Mouse (Mus musculus): ENCODE measurements around the gene Trappc3l. TPM values are rescaled to one million over a fixed set of nuclear protein-coding genes. Genes with fewer than 3 reads are reported as not detected.

Gene Trappc3l
- polyA plus RNA-seq, 1 experiment from 2014 or later: not detected

DNA sequence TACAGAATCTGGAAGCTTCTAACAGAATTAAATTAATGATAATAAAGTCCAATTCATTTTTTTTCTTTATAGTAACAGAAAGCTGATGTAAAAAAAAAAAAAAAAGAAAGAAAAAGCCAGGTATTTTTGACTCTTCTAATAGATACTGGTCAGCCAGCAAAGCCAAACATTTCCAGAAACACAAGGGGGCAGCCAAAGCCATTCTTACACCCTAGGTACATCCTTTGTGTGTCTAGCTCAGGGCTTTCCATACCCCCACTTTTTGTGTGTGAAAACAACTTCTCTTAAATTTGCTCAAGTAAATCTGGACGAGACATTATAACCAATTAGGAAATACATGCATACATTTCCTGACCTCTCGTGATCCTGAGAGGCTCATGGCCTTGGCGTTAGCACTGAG, 114.4 kb downstream of the Trappc3l start:
- Histone ChIP-seq H3K36me3 (peaks cover 20% of the 10 kb centered on the region), H3K27ac (no peak overlapping the region), H3K9me3 (no peaks in the 10 kb centered on the region), H3K27me3 (ENCODE audit: insufficient read depth, poor library complexity, severe bottlenecking) (no peaks in the 10 kb centered on the region), H3K4me1 (replicated peaks) (no peaks in the 10 kb centered on the region), H3K4me3 (no peak overlapping the region)
- DNase-seq (ENCODE audit: low spot score): no peak
- 84% methylated on average over 3 of the region's 3 CpGs for whole genome bisulfite sequencing

GRCm38 (mm10) chr10:34155796-34156554, 118.6 kb downstream of the Trappc3l start:
- no peak for DNase-seq (ENCODE audit: low spot score)
- no peak overlapping the region for H3K27ac ChIP-seq
- H3K27me3 ChIP-seq (ENCODE audit: insufficient read depth, poor library complexity, severe bottlenecking): no peaks in the 10 kb centered on the region
- no peak overlapping the region for H3K4me3 ChIP-seq
- peaks cover 24% of the 10 kb centered on the region for H3K36me3 ChIP-seq
- no peaks in the 10 kb centered on the region for H3K4me1 ChIP-seq (replicated peaks)
- H3K9me3 ChIP-seq: no peaks in the 10 kb centered on the region
- WGBS: 89% methylated on average over 12 of the region's 12 CpGs

Other genes with a start within 250 kb of the Trappc3l start
- not detected in 2 replicates for gene Sult3a1, start 179.9 kb upstream of the Trappc3l start, polyA plus RNA-seq (2016; fragmentation: Nextera tagmentation; extraction: Ambion mirVana)
- gene Rsph4a, start 132.5 kb upstream of the Trappc3l start, polyA plus RNA-seq (2016; fragmentation: Nextera tagmentation; extraction: Ambion mirVana): 0.19 and 0.98 TPM in 2 replicates
- gene Zup1, start 86.3 kb upstream of the Trappc3l start, polyA plus RNA-seq (2016; fragmentation: Nextera tagmentation; extraction: Ambion mirVana): 19.4 and 21.4 TPM in 2 replicates
- 126 and 143 TPM in 2 replicates for gene Rwdd1, start 18.0 kb upstream of the Trappc3l start, polyA plus RNA-seq (2016; fragmentation: Nextera tagmentation; extraction: Ambion mirVana)
- gene Calhm4, start 6.7 kb downstream of the Trappc3l start, polyA plus RNA-seq (2016; fragmentation: Nextera tagmentation; extraction: Ambion mirVana): not detected in 2 replicates
- 0.08 and 0.10 TPM in 2 replicates for gene Calhm5, start 58.9 kb downstream of the Trappc3l start, polyA plus RNA-seq (2016; fragmentation: Nextera tagmentation; extraction: Ambion mirVana)
- gene Calhm6, start 90.4 kb downstream of the Trappc3l start, polyA plus RNA-seq (2016; fragmentation: Nextera tagmentation; extraction: Ambion mirVana): 0.24 and 0.54 TPM in 2 replicates
- gene Dse, start 170.1 kb downstream of the Trappc3l start, polyA plus RNA-seq (2016; fragmentation: Nextera tagmentation; extraction: Ambion mirVana): 18.4 and 25.1 TPM in 2 replicates
- 70.1 and 83.3 TPM in 2 replicates for gene Tspyl1, start 244.6 kb downstream of the Trappc3l start, polyA plus RNA-seq (2016; fragmentation: Nextera tagmentation; extraction: Ambion mirVana)